Mouse (Mus musculus): Measurements from ENCODE around the gene Unc5c. TPM values are rescaled to one million over a fixed set of nuclear protein-coding genes. Genes with fewer than 3 reads are reported as not detected.

The Unc5c gene
- polyA plus RNA-seq, 1 experiment from 2014 or later, result 4.4 TPM

GRCm38 (mm10) chr3:141475919-141476318 is 10.9 kb downstream of the Unc5c start:
- Histone ChIP-seq H3K4me1 (ENCODE audit: control insufficient read depth, insufficient read depth, low read length) (no peaks in the 10 kb centered on the region), H3K9ac (ENCODE audit: low read length) (no peak overlapping the region), H3K27ac (ENCODE audit: low read depth, low read length) (no peak overlapping the region), H3K27me3 (replicated peaks; ENCODE audit: control insufficient read depth, insufficient read depth, low read length) (no peaks in the 10 kb centered on the region), H3K4me3 (ENCODE audit: low read depth, low read length) (no peak overlapping the region), H3K36me3 (ENCODE audit: control insufficient read depth, insufficient read depth, low read length) (no peaks in the 10 kb centered on the region), H3K9me3 (replicated peaks; ENCODE audit: control insufficient read depth, low read length) (no peaks in the 10 kb centered on the region), H3K4me2 (ENCODE audit: low read length) (no peak overlapping the region)
- WGBS, result 78% methylated on average over 6 of the region's 6 CpGs
- DNase-seq (ENCODE audit: low spot score) (no peak), ATAC-seq (no peak)

GRCm38 (mm10) chr3:141476670-141477069 is 11.7 kb downstream of the Unc5c start:
- H3K27ac ChIP-seq (ENCODE audit: low read depth, low read length), result no peak overlapping the region
- no peaks in the 10 kb centered on the region for H3K27me3 ChIP-seq (replicated peaks; ENCODE audit: control insufficient read depth, insufficient read depth, low read length)
- ATAC-seq (no peak), DNase-seq (ENCODE audit: low spot score) (no peak)
- H3K9me3 ChIP-seq (replicated peaks; ENCODE audit: control insufficient read depth, low read length), result no peaks in the 10 kb centered on the region
- no peaks in the 10 kb centered on the region for H3K4me1 ChIP-seq (ENCODE audit: control insufficient read depth, insufficient read depth, low read length)
- no peaks in the 10 kb centered on the region for H3K36me3 ChIP-seq (ENCODE audit: control insufficient read depth, insufficient read depth, low read length)
- H3K4me3 ChIP-seq (ENCODE audit: low read depth, low read length), result no peak overlapping the region
- 55% methylated on average over 3 of the region's 3 CpGs for WGBS
- no peak overlapping the region for H3K4me2 ChIP-seq (ENCODE audit: low read length)
- H3K9ac ChIP-seq (ENCODE audit: low read length), result no peak overlapping the region

- WGBS, result 81% methylated on average over 4 of the region's 4 CpGs
- ATAC-seq (no peak), DNase-seq (ENCODE audit: low spot score) (no peak)
- Histone ChIP-seq H3K4me2 (ENCODE audit: low read length) (no peak overlapping the region), H3K27me3 (replicated peaks; ENCODE audit: control insufficient read depth, insufficient read depth, low read length) (no peaks in the 10 kb centered on the region), H3K9me3 (replicated peaks; ENCODE audit: control insufficient read depth, low read length) (no peaks in the 10 kb centered on the region), H3K27ac (ENCODE audit: low read depth, low read length) (no peak overlapping the region), H3K9ac (ENCODE audit: low read length) (no peak overlapping the region), H3K4me1 (ENCODE audit: control insufficient read depth, insufficient read depth, low read length) (no peaks in the 10 kb centered on the region), H3K36me3 (ENCODE audit: control insufficient read depth, insufficient read depth, low read length) (no peaks in the 10 kb centered on the region), H3K4me3 (ENCODE audit: low read depth, low read length) (no peak overlapping the region)
Measured at GRCm38 (mm10) chr3:141482465-141482864, 17.4 kb downstream of the Unc5c start.

- Histone ChIP-seq H3K4me1 (ENCODE audit: control insufficient read depth, insufficient read depth, low read length) (no peaks in the 10 kb centered on the region), H3K27ac (ENCODE audit: low read depth, low read length) (no peak overlapping the region), H3K9ac (ENCODE audit: low read length) (no peak overlapping the region), H3K4me3 (ENCODE audit: low read depth, low read length) (no peak overlapping the region), H3K9me3 (replicated peaks; ENCODE audit: control insufficient read depth, low read length) (no peaks in the 10 kb centered on the region), H3K4me2 (ENCODE audit: low read length) (no peak overlapping the region), H3K36me3 (ENCODE audit: control insufficient read depth, insufficient read depth, low read length) (no peaks in the 10 kb centered on the region), H3K27me3 (replicated peaks; ENCODE audit: control insufficient read depth, insufficient read depth, low read length) (no peaks in the 10 kb centered on the region)
- no peak for DNase-seq (ENCODE audit: low spot score)
- WGBS, result 84% methylated on average over 2 of the region's 2 CpGs
- no peak for ATAC-seq
Measured at GRCm38 (mm10) chr3:141483665-141484431, 18.8 kb downstream of the Unc5c start.

GRCm38 (mm10) chr3:141485218-141485617 is 20.2 kb downstream of the Unc5c start:
- ATAC-seq (no peak), DNase-seq (ENCODE audit: low spot score) (no peak)
- Histone ChIP-seq H3K9me3 (replicated peaks; ENCODE audit: control insufficient read depth, low read length) (no peaks in the 10 kb centered on the region), H3K36me3 (ENCODE audit: control insufficient read depth, insufficient read depth, low read length) (no peaks in the 10 kb centered on the region), H3K4me2 (ENCODE audit: low read length) (no peak overlapping the region), H3K4me1 (ENCODE audit: control insufficient read depth, insufficient read depth, low read length) (no peaks in the 10 kb centered on the region), H3K4me3 (ENCODE audit: low read depth, low read length) (no peak overlapping the region), H3K27me3 (replicated peaks; ENCODE audit: control insufficient read depth, insufficient read depth, low read length) (no peaks in the 10 kb centered on the region), H3K9ac (ENCODE audit: low read length) (no peak overlapping the region), H3K27ac (ENCODE audit: low read depth, low read length) (no peak overlapping the region)
- WGBS, result 90% methylated on average over 4 of the region's 4 CpGs

GRCm38 (mm10) chr3:141490647-141491046 is 25.6 kb downstream of the Unc5c start:
- 92% methylated on average over 1 of the region's 1 CpGs for WGBS
- no peaks in the 10 kb centered on the region for H3K9me3 ChIP-seq (replicated peaks; ENCODE audit: control insufficient read depth, low read length)
- H3K4me1 ChIP-seq (ENCODE audit: control insufficient read depth, insufficient read depth, low read length), result peaks cover 4% of the 10 kb centered on the region; the same call in 1 of the 2 replicates
- H3K4me2 ChIP-seq (ENCODE audit: low read length), result no peak overlapping the region
- no peaks in the 10 kb centered on the region for H3K27me3 ChIP-seq (replicated peaks; ENCODE audit: control insufficient read depth, insufficient read depth, low read length)
- H3K9ac ChIP-seq (ENCODE audit: low read length), result no peak overlapping the region
- no peak for ATAC-seq
- no peaks in the 10 kb centered on the region for H3K36me3 ChIP-seq (ENCODE audit: control insufficient read depth, insufficient read depth, low read length)
- no peak overlapping the region for H3K27ac ChIP-seq (ENCODE audit: low read depth, low read length)
- no peak overlapping the region for H3K4me3 ChIP-seq (ENCODE audit: low read depth, low read length)
- no peak for DNase-seq (ENCODE audit: low spot score)

- Histone ChIP-seq H3K4me1 (ENCODE audit: control insufficient read depth, insufficient read depth, low read length) (peaks cover 4% of the 10 kb centered on the region; the same call in 1 of the 2 replicates), H3K4me2 (ENCODE audit: low read length) (no peak overlapping the region), H3K4me3 (ENCODE audit: low read depth, low read length) (no peak overlapping the region), H3K9ac (ENCODE audit: low read length) (no peak overlapping the region), H3K36me3 (ENCODE audit: control insufficient read depth, insufficient read depth, low read length) (no peaks in the 10 kb centered on the region), H3K27me3 (replicated peaks; ENCODE audit: control insufficient read depth, insufficient read depth, low read length) (no peaks in the 10 kb centered on the region), H3K9me3 (replicated peaks; ENCODE audit: control insufficient read depth, low read length) (no peaks in the 10 kb centered on the region), H3K27ac (ENCODE audit: low read depth, low read length) (no peak overlapping the region)
- 42% methylated on average over 5 of the region's 5 CpGs for WGBS
- no peak for DNase-seq (ENCODE audit: low spot score)
- ATAC-seq, result no peak
Measured at GRCm38 (mm10) chr3:141491272-141491950, 26.4 kb downstream of the Unc5c start.

GRCm38 (mm10) chr3:141491951-141492310 is 26.9 kb downstream of the Unc5c start:
- no peak overlapping the region for H3K4me3 ChIP-seq (ENCODE audit: low read depth, low read length)
- no peak overlapping the region for H3K9ac ChIP-seq (ENCODE audit: low read length)
- ATAC-seq, result no peak
- DNase-seq (ENCODE audit: low spot score), result no peak
- H3K4me1 ChIP-seq (ENCODE audit: control insufficient read depth, insufficient read depth, low read length), result peaks cover 4% of the 10 kb centered on the region; the same call in 1 of the 2 replicates
- H3K27ac ChIP-seq (ENCODE audit: low read depth, low read length), result no peak overlapping the region
- no peak overlapping the region for H3K4me2 ChIP-seq (ENCODE audit: low read length)
- no peaks in the 10 kb centered on the region for H3K9me3 ChIP-seq (replicated peaks; ENCODE audit: control insufficient read depth, low read length)
- 30% methylated on average over 2 of the region's 2 CpGs for WGBS
- H3K27me3 ChIP-seq (replicated peaks; ENCODE audit: control insufficient read depth, insufficient read depth, low read length), result no peaks in the 10 kb centered on the region
- no peaks in the 10 kb centered on the region for H3K36me3 ChIP-seq (ENCODE audit: control insufficient read depth, insufficient read depth, low read length)

- 82% methylated on average over 3 of the region's 3 CpGs for WGBS
- no peak overlapping the region for H3K27ac ChIP-seq (ENCODE audit: low read depth, low read length)
- ATAC-seq, result no peak
- peaks cover 4% of the 10 kb centered on the region; the same call in 1 of the 2 replicates for H3K4me1 ChIP-seq (ENCODE audit: control insufficient read depth, insufficient read depth, low read length)
- H3K9ac ChIP-seq (ENCODE audit: low read length), result no peak overlapping the region
- H3K36me3 ChIP-seq (ENCODE audit: control insufficient read depth, insufficient read depth, low read length), result no peaks in the 10 kb centered on the region
- no peak overlapping the region for H3K4me3 ChIP-seq (ENCODE audit: low read depth, low read length)
- no peak for DNase-seq (ENCODE audit: low spot score)
- H3K4me2 ChIP-seq (ENCODE audit: low read length), result no peak overlapping the region
- no peaks in the 10 kb centered on the region for H3K9me3 ChIP-seq (replicated peaks; ENCODE audit: control insufficient read depth, low read length)
- no peaks in the 10 kb centered on the region for H3K27me3 ChIP-seq (replicated peaks; ENCODE audit: control insufficient read depth, insufficient read depth, low read length)
Measured at GRCm38 (mm10) chr3:141493000-141493399, 28.0 kb downstream of the Unc5c start.
